ENCODE assay signal across 24 mouse cellular contexts in genomic region chr9:48650846-48651245, GRCm38 (mm10). TPM values are rescaled to one million over a fixed set of nuclear protein-coding genes. Genes with fewer than 3 reads are reported as not detected.
DNase-seq lines count a peak whose midpoint lies in the region; ATAC-seq and TF ChIP-seq lines count a peak whose summit lies in the region.
"Had no signal": no experiment of that assay in that cellular context is flagged by ENCODE, and none has a peak within 500 bp of the region (broad histone marks: within the 10 kb centered on the region; RNA-seq: fewer than 3 reads in every experiment).

No protein-coding gene starts in this region.

- no peaks in the 10 kb centered on the region for H3K36me3 ChIP-seq in forebrain, embryonic 11.5 days (ENCODE audit: control insufficient read depth, insufficient read depth, low read length)
- H3K36me3 ChIP-seq in forebrain, postnatal 0 days (ENCODE audit: insufficient read depth), result no peaks in the 10 kb centered on the region
- H3K36me3 ChIP-seq in intestine, embryonic 14.5 days (ENCODE audit: control insufficient read depth, insufficient read depth, low read length), result no peaks in the 10 kb centered on the region
- no peaks in the 10 kb centered on the region for H3K36me3 ChIP-seq in intestine, postnatal 0 days (ENCODE audit: control insufficient read depth, insufficient read depth)
- H3K36me3 ChIP-seq: embryonic facial prominence, embryonic 13.5 days; forebrain, embryonic 12.5 days; hindbrain, embryonic 12.5 days; limb, embryonic 13.5 days; lung, embryonic 15.5 days; midbrain, embryonic 15.5 days; neural tube, embryonic 15.5 days had no signal

- TF ChIP-seq CTCF in forebrain, postnatal 0 days (IDR thresholded peaks at IDR 0.05; ENCODE audit: low read depth), result no peak
- no peak for TF ChIP-seq CTCF in intestine, postnatal 0 days (IDR thresholded peaks at IDR 0.05; ENCODE audit: low read depth)

- no peak for ATAC-seq in forebrain, embryonic 11.5 days (replicated peaks; ENCODE audit: low FRiP score)
- ATAC-seq in forebrain, postnatal 0 days, result no peak
- ATAC-seq in intestine, embryonic 14.5 days (replicated peaks; ENCODE audit: low FRiP score, low TSS enrichment, low read depth), result no peak
- no peak for ATAC-seq in intestine, postnatal 0 days
- ATAC-seq: midbrain, embryonic 15.5 days had no signal

- DNase-seq in forebrain, embryonic 11.5 days (ENCODE audit: low spot score), result peak; percentile 28
- no peak for DNase-seq in forebrain, postnatal 0 days
- peak; percentile 38 for DNase-seq in intestine, embryonic 14.5 days (ENCODE audit: low spot score)
- peak; percentile 21 for DNase-seq in testis, postnatal 10 days (ENCODE audit: low spot score)
- no peak for DNase-seq in testis, postnatal 14 days (ENCODE audit: low spot score)
- DNase-seq in lung, postnatal 14 days, result no peak
- DNase-seq: adrenal gland, postnatal 10 days; embryo, embryonic 11 days; gastrocnemius, postnatal 25 days; kidney, adult 11 months; kidney, postnatal 14 days; lung, postnatal 36 days; spleen, adult 18-20 months; thymus, adult 2 months had no signal

- H3K27me3 ChIP-seq in forebrain, embryonic 11.5 days (ENCODE audit: control insufficient read depth, insufficient read depth, low read length), result no peaks in the 10 kb centered on the region; the same call in 1 of the 2 replicates
- H3K27me3 ChIP-seq in forebrain, postnatal 0 days (ENCODE audit: insufficient read depth, low read length), result peaks cover 4% of the 10 kb centered on the region; the same call in 1 of the 2 replicates
- peaks cover 3% of the 10 kb centered on the region for H3K27me3 ChIP-seq in intestine, embryonic 14.5 days (replicated peaks; ENCODE audit: control insufficient read depth, insufficient read depth, low read length)
- no peaks in the 10 kb centered on the region for H3K27me3 ChIP-seq in intestine, postnatal 0 days (replicated peaks; ENCODE audit: control insufficient read depth, insufficient read depth, low read length)
- H3K27me3 ChIP-seq: hindbrain, embryonic 12.5 days; midbrain, embryonic 15.5 days had no signal

- H3K9ac ChIP-seq in forebrain, embryonic 11.5 days (ENCODE audit: low read length), result no peak overlapping the region
- no peak overlapping the region for H3K9ac ChIP-seq in forebrain, postnatal 0 days
- no peak overlapping the region for H3K9ac ChIP-seq in intestine, embryonic 14.5 days (ENCODE audit: low read length)
- H3K9ac ChIP-seq in intestine, postnatal 0 days (ENCODE audit: low read depth, low read length), result no peak overlapping the region
- H3K9ac ChIP-seq: embryonic facial prominence, embryonic 13.5 days; forebrain, embryonic 12.5 days; hindbrain, embryonic 12.5 days; limb, embryonic 13.5 days; lung, embryonic 15.5 days; midbrain, embryonic 15.5 days; neural tube, embryonic 15.5 days had no signal

- no peak overlapping the region for H3K27ac ChIP-seq in forebrain, embryonic 11.5 days (ENCODE audit: low read depth, low read length)
- no peak overlapping the region for H3K27ac ChIP-seq in forebrain, postnatal 0 days (ENCODE audit: low read depth, low read length)
- no peak overlapping the region for H3K27ac ChIP-seq in intestine, embryonic 14.5 days (ENCODE audit: low read depth)
- H3K27ac ChIP-seq in intestine, postnatal 0 days (ENCODE audit: low read depth, low read length), result no peak overlapping the region
- H3K27ac ChIP-seq: embryonic facial prominence, embryonic 13.5 days; forebrain, embryonic 12.5 days; hindbrain, embryonic 12.5 days; left cerebral cortex, adult 2 months; limb, embryonic 13.5 days; lung, embryonic 15.5 days; midbrain, embryonic 15.5 days; neural tube, embryonic 15.5 days had no signal

- WGBS in forebrain, embryonic 11.5 days, result 78% methylated on average over 2 of the region's 2 CpGs
- WGBS in forebrain, postnatal 0 days, result 77% methylated on average over 2 of the region's 2 CpGs
- 70% methylated on average over 2 of the region's 2 CpGs for WGBS in intestine, embryonic 14.5 days
- WGBS in intestine, postnatal 0 days, result 82% methylated on average over 2 of the region's 2 CpGs

- no peak overlapping the region for H3K4me2 ChIP-seq in forebrain, embryonic 11.5 days (ENCODE audit: low read depth, low read length, severe bottlenecking)
- H3K4me2 ChIP-seq in forebrain, postnatal 0 days (ENCODE audit: low read depth), result no peak overlapping the region
- H3K4me2 ChIP-seq in intestine, embryonic 14.5 days (ENCODE audit: low read length), result no peak overlapping the region
- no peak overlapping the region for H3K4me2 ChIP-seq in intestine, postnatal 0 days (replicated peaks; ENCODE audit: low read depth)
- H3K4me2 ChIP-seq: embryonic facial prominence, embryonic 13.5 days; forebrain, embryonic 12.5 days; hindbrain, embryonic 12.5 days; limb, embryonic 13.5 days; lung, embryonic 15.5 days; midbrain, embryonic 15.5 days; neural tube, embryonic 15.5 days had no signal

- peaks cover 38% of the 10 kb centered on the region for H3K4me1 ChIP-seq in forebrain, embryonic 11.5 days (replicated peaks; ENCODE audit: control insufficient read depth, insufficient read depth, low read length)
- peaks cover 10% of the 10 kb centered on the region for H3K4me1 ChIP-seq in forebrain, postnatal 0 days (ENCODE audit: insufficient read depth)
- peaks cover 14% of the 10 kb centered on the region for H3K4me1 ChIP-seq in intestine, embryonic 14.5 days (replicated peaks; ENCODE audit: control insufficient read depth, insufficient read depth, low read length)
- H3K4me1 ChIP-seq in intestine, postnatal 0 days (replicated peaks; ENCODE audit: control insufficient read depth, insufficient read depth, low read length), result 0 out of 2 replicates have a peak, but pooled peaks cover 5% of the 10 kb centered on the region

- H3K4me3 ChIP-seq in forebrain, embryonic 11.5 days (ENCODE audit: low read depth, low read length), result no peak overlapping the region
- no peak overlapping the region for H3K4me3 ChIP-seq in forebrain, postnatal 0 days (ENCODE audit: low read depth, low read length)
- H3K4me3 ChIP-seq in intestine, embryonic 14.5 days (ENCODE audit: low read depth, low read length), result no peak overlapping the region
- H3K4me3 ChIP-seq in intestine, postnatal 0 days (ENCODE audit: low read depth, low read length), result no peak overlapping the region
- H3K4me3 ChIP-seq: embryonic facial prominence, embryonic 13.5 days; forebrain, embryonic 12.5 days; hindbrain, embryonic 12.5 days; left cerebral cortex, adult 2 months; limb, embryonic 13.5 days; lung, embryonic 15.5 days; midbrain, embryonic 15.5 days; neural tube, embryonic 15.5 days had no signal

- no peaks in the 10 kb centered on the region for H3K9me3 ChIP-seq in forebrain, embryonic 11.5 days (ENCODE audit: control insufficient read depth, low read length)
- no peaks in the 10 kb centered on the region for H3K9me3 ChIP-seq in forebrain, postnatal 0 days (ENCODE audit: low read length)
- no peaks in the 10 kb centered on the region for H3K9me3 ChIP-seq in intestine, embryonic 14.5 days (ENCODE audit: control insufficient read depth, low read length)
- H3K9me3 ChIP-seq in intestine, postnatal 0 days (ENCODE audit: control insufficient read depth), result no peaks in the 10 kb centered on the region
- H3K9me3 ChIP-seq: embryonic facial prominence, embryonic 13.5 days; forebrain, embryonic 12.5 days; G1E; hindbrain, embryonic 12.5 days; limb, embryonic 13.5 days; lung, embryonic 15.5 days; midbrain, embryonic 15.5 days; neural tube, embryonic 15.5 days had no signal

RNA-seq across cellular contexts. Expression of gene Nnmt, which starts 45.9 kb away (rescaled TPM):
- 1.1 and 1.9 TPM in 2 replicates for polyA plus RNA-seq in forebrain, embryonic 11.5 days (2014; fragmentation: Nextera tagmentation; extraction: Ambion mirVana)
- total RNA-seq in forebrain, postnatal 0 days (2014; rRNA removed), result 3.1 and 4.6 TPM in 2 replicates
- 5.5 and 5.7 TPM in 2 replicates for polyA plus RNA-seq in forebrain, postnatal 0 days (2015; fragmentation: Nextera tagmentation; extraction: Ambion mirVana)
- 2.3 and 2.7 TPM in 2 replicates for polyA plus RNA-seq in intestine, embryonic 14.5 days (2014; fragmentation: Nextera tagmentation; extraction: Ambion mirVana)
- 5.1 and 6.1 TPM in 2 replicates for polyA plus RNA-seq in intestine, postnatal 0 days (2015; fragmentation: Nextera tagmentation; extraction: Ambion mirVana)
- polyA plus RNA-seq: G1E had no signal

Comparison
In these comparisons a context has a peak if more than half of its experiments do, and no peak if none do; other contexts are left out.
1. DNase-seq: peak in forebrain, embryonic 11.5 days (single experiment), intestine, embryonic 14.5 days (single experiment) and testis, postnatal 10 days (single experiment); none in forebrain, postnatal 0 days (single experiment), testis, postnatal 14 days (single experiment) and lung, postnatal 14 days (single experiment).